Mouse (Mus musculus): ENCODE measurements around the gene Serpina1d. TPM values are rescaled to one million over a fixed set of nuclear protein-coding genes. Genes with fewer than 3 reads are reported as not detected.

The Serpina1d gene
- polyA plus RNA-seq (2017; shearing (Covaris generic)) = not detected

DNA sequence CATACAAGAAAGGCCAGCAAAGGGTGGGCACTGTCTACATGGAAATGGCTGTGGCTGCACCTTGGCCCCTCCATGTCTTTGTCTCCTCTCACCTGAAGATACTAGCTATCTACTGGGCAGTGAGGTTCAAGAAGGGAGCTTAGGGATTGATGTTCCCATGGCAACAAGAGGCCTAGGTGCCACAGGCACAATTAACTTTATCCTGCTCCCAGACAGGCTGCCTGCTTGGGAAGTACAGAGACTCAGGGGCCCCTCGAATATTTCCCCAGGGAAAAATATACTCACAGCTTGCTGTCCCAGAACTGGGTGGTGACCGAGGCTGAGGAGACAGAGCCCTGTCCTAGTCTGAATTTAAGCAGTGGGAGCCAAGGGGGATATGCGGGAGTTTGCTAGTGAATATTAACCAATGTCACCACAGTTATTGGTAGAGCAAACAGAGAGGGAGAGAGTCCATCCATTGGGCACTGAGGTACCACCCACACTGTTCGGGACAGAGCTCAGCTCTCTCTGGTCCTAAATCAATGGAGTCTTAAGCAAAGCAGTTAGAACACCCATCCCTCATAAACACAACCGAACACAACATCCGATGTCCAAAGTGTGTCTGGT, at the start of gene Serpina1d:
Gene Serpina1d, minus strand, starts transcription at position 347 of the 606 bp plus-strand sequence.

Other genes with a start within 250 kb of the Serpina1d start
- gene Ppp4r4, start 241.3 kb downstream of the Serpina1d start, polyA plus RNA-seq (2017; shearing (Covaris generic)) = not detected
- not detected for gene Serpina10, start 142.1 kb downstream of the Serpina1d start, polyA plus RNA-seq (2017; shearing (Covaris generic))
- not detected for gene Serpina6, start 116.4 kb downstream of the Serpina1d start, polyA plus RNA-seq (2017; shearing (Covaris generic))
- gene Serpina16, start 97.5 kb downstream of the Serpina1d start, polyA plus RNA-seq (2017; shearing (Covaris generic)) = not detected
- not detected for gene Serpina1f, start 78.1 kb downstream of the Serpina1d start, polyA plus RNA-seq (2017; shearing (Covaris generic))
- not detected for gene Serpina1b, start 56.8 kb upstream of the Serpina1d start, polyA plus RNA-seq (2017; shearing (Covaris generic))
- not detected for gene Serpina1a, start 90.0 kb upstream of the Serpina1d start, polyA plus RNA-seq (2017; shearing (Covaris generic))
- gene Serpina1c, start 131.3 kb upstream of the Serpina1d start, polyA plus RNA-seq (2017; shearing (Covaris generic)) = not detected
- not detected for gene Serpina1e, start 185.4 kb upstream of the Serpina1d start, polyA plus RNA-seq (2017; shearing (Covaris generic))
- gene Serpina11, start 216.4 kb upstream of the Serpina1d start, polyA plus RNA-seq (2017; shearing (Covaris generic)) = not detected
- 5.3 TPM for gene Serpina9, start 240.2 kb upstream of the Serpina1d start, polyA plus RNA-seq (2017; shearing (Covaris generic))